Mouse (Mus musculus) heart, embryonic 14.5 days (tissue): ENCODE results near the gene Ebpl. TPM values are rescaled to one million over a fixed set of nuclear protein-coding genes. Genes with fewer than 3 reads are reported as not detected.

Experiments used
- ATAC-seq: fragments of 200-750 bp; cut with Nextera tagmentation; 2 replicates; pipeline ENCODE4 v1.8.0; 2017; ENCODE audit warnings: low read depth, moderate TSS enrichment; ENCODE audit not compliant: insufficient number of reproducible peaks, insufficient read depth, low FRiP score
- H3K27ac ChIP-seq, 2 experiments: fragments of 200-500 bp in 1 of 2; fragments of 300-500 bp in 1 of 2; sonication (generic) in 1 of 2; replicated peaks in 1 of 2; 2 replicates each; pipeline ENCODE4 v1.5.1; 2012 to 2014; ENCODE audit warnings: low read depth in 2 of 2, low read length in 2 of 2, control low read depth in 1 of 2, mild to moderate bottlenecking in 1 of 2, mixed read lengths in 1 of 2; ENCODE audit not compliant: control insufficient read depth in 1 of 2, insufficient read depth in 1 of 2
- H3K27me3 ChIP-seq: fragments of 300-500 bp; sonication (generic); 2 replicates; pipeline ENCODE4 v1.6.1; 2014; ENCODE audit warnings: mild to moderate bottlenecking, low read length, control low read depth; ENCODE audit not compliant: control insufficient read depth, insufficient read depth
- H3K36me3 ChIP-seq: fragments of 300-500 bp; sonication (generic); 2 replicates; pipeline ENCODE4 v1.6.1; 2014; ENCODE audit warnings: mild to moderate bottlenecking, control low read depth, low read length, mixed read lengths; ENCODE audit not compliant: control insufficient read depth, insufficient read depth
- H3K4me1 ChIP-seq, 2 experiments: fragments of 200-500 bp in 1 of 2; fragments of 300-500 bp in 1 of 2; sonication (generic) in 1 of 2; 2 replicates each; pipeline ENCODE4 v1.6.1; 2012 to 2014; ENCODE audit warnings: low read length in 2 of 2, control low read depth in 1 of 2, mixed read lengths in 1 of 2; ENCODE audit not compliant: control insufficient read depth in 2 of 2, insufficient read depth in 2 of 2
- H3K4me2 ChIP-seq: fragments of 300-500 bp; sonication (generic); 2 replicates; pipeline ENCODE4 v1.6.1; 2014; ENCODE audit warnings: mild to moderate bottlenecking, low read length
- H3K4me3 ChIP-seq, 2 experiments: fragments of 200-500 bp in 1 of 2; fragments of 300-500 bp in 1 of 2; sonication (generic) in 1 of 2; 2 replicates each; pipeline ENCODE4 v1.5.1; 2012 to 2014; ENCODE audit warnings: low read length in 2 of 2, mild to moderate bottlenecking in 2 of 2, control low read depth in 1 of 2, low read depth in 1 of 2, moderate library complexity in 1 of 2; ENCODE audit not compliant: control insufficient read depth in 1 of 2, insufficient read depth in 1 of 2
- H3K9ac ChIP-seq: fragments of 300-500 bp; sonication (generic); 2 replicates; pipeline ENCODE4 v1.6.1; 2014; ENCODE audit warnings: mild to moderate bottlenecking, low read length
- H3K9me3 ChIP-seq: fragments of 300-500 bp; sonication (generic); 2 replicates; pipeline ENCODE4 v1.6.1; 2016; ENCODE audit warnings: low read length, control low read depth; ENCODE audit not compliant: control insufficient read depth
- WGBS: fragments of 180-500 bp; shearing (Covaris S2); extraction: QIAGEN DNeasy Blood & Tissue Kit; methylation state at CpG from one replicate; pipeline ENCODE4 v1.1.7; 2014; 5-methylcytosine and 5-hydroxymethylcytosine counted together
- polyA plus RNA-seq: library from polyadenylated mRNA; unstranded; fragments of >200 nt; fragmentation: Nextera tagmentation; extraction: Ambion mirVana; gene quantifications from 2 replicates; pipeline ENCODE4 v1.2.1, GENCODE M21; 2014

Ebpl gene
- polyA plus RNA-seq, 1 experiment from 2014 or later: 6.3 TPM

DNA sequence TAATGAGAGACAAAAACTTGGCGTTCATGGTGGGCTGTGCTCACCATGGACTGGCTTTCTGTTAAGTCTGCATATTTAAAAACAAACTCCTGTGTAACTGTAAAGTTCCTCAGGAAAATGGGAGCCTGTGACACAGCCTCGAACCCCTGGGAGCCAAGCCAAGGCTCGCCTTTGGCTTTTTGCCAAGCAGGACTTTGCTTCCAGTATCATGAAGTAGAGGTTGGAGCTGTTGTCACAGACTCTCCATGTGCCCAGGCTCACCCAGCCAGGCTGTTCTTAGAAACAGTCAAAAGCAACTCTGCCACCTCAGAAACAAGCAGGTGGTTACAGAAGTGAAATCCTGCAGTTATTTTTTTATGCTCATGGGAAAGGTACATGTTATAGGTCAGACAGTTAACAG, 69.6 kb downstream of the Ebpl start:
- Histone ChIP-seq H3K27me3 (no peaks in the 10 kb centered on the region), H3K4me3 (no peak overlapping the region), H3K4me2 (no peak overlapping the region), H3K9ac (no peak overlapping the region), H3K36me3 (no peaks in the 10 kb centered on the region), H3K27ac (no peak overlapping the region), H3K9me3 (no peaks in the 10 kb centered on the region), H3K4me1 (peaks cover 2 to 6% of the 10 kb centered on the region in 2 experiments; a peak in 1 of 4 replicates)
- ATAC-seq: no peak
- 47% methylated on average over 3 of the region's 3 CpGs for WGBS

DNA sequence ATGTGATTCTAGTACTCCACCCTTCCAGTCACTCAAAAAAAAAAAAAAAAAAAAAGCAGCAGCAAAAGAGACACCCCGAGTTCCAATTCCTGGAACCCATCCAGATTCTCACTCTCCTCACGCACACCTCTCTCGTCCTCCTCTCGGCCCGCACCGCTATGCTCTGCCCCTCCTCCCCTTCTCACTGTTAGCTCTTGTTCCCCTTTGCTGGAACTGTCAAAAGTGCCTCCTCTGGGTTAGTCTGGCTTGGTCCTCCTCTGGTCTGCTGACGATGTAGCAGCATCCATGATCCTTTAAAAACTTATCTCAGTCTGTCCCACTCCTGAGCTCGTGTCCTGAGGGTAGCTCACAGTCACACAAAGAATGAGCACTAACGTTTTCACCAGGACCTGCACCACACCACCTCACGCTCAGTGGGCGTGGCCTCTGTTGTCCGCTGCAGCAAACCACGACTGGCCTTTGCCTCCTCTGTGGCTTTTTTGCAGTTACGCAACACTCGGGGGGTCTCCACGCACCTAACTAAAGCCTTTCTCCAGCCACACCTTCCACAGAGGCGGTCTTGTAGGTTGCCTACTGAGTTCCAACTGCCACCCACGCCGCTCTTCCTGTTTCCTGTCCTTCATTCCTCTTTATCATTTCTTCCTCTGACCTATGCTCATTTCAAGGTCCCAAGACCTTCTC, 71.5 kb downstream of the Ebpl start:
- H3K4me1 ChIP-seq: peaks cover 2 to 6% of the 10 kb centered on the region in 2 experiments; a peak in 1 of 4 replicates
- H3K9ac ChIP-seq: no peak overlapping the region
- H3K9me3 ChIP-seq: no peaks in the 10 kb centered on the region
- H3K4me3 ChIP-seq: no peak overlapping the region
- WGBS: 58% methylated on average over 19 of the region's 19 CpGs
- no peak for ATAC-seq
- H3K27me3 ChIP-seq: no peaks in the 10 kb centered on the region
- H3K27ac ChIP-seq: no peak overlapping the region
- H3K4me2 ChIP-seq: no peak overlapping the region; the same call in 1 of the 2 replicates
- H3K36me3 ChIP-seq: no peaks in the 10 kb centered on the region

Other genes with a start within 250 kb of the Ebpl start
- 6.3 and 7.4 TPM in 2 replicates for gene Sacs, start 222.0 kb downstream of the Ebpl start, polyA plus RNA-seq
- gene Sgcg, start 101.9 kb downstream of the Ebpl start, polyA plus RNA-seq: 41.0 and 44.1 TPM in 2 replicates
- 0.88 and 1.3 TPM in 2 replicates for gene Arl11, start 50.7 kb downstream of the Ebpl start, polyA plus RNA-seq
- 31.5 and 32.2 TPM in 2 replicates for gene Kpna3, start 79.4 kb upstream of the Ebpl start, polyA plus RNA-seq
- gene Spryd7, start 196.4 kb upstream of the Ebpl start, polyA plus RNA-seq: 26.8 and 27.4 TPM in 2 replicates
- 12.6 and 16.3 TPM in 2 replicates for gene Trim13, start 237.8 kb upstream of the Ebpl start, polyA plus RNA-seq
- gene Kcnrg, start 247.0 kb upstream of the Ebpl start, polyA plus RNA-seq: 0.51 and 0.74 TPM in 2 replicates